Mouse (Mus musculus) cerebellum, postnatal 36 days (tissue): ENCODE results near the gene Ttbk1.

ENCODE experiments used
- DNase-seq, 2 experiments: peaks; one replicate each; pipeline ENCODE4 v3.0.0; 2021 to 2022; ENCODE audit warnings: mixed read lengths in 2 of 2

The Ttbk1 gene

GRCm38 (mm10) chr17:46467830-46468229 lies 19.6 kb downstream of the Ttbk1 start:
- peak; percentile 53 to 63 for DNase-seq

GRCm38 (mm10) chr17:46462226-46462625 lies 25.2 kb downstream of the Ttbk1 start:
- DNase-seq, result no peak

GRCm38 (mm10) chr17:46461347-46461746 lies 26.1 kb downstream of the Ttbk1 start:
- no peak for DNase-seq

GRCm38 (mm10) chr17:46460673-46461072 lies 26.8 kb downstream of the Ttbk1 start:
- DNase-seq, result no peak

- no peak for DNase-seq
Measured at GRCm38 (mm10) chr17:46458439-46458838, 29.0 kb downstream of the Ttbk1 start.

DNA sequence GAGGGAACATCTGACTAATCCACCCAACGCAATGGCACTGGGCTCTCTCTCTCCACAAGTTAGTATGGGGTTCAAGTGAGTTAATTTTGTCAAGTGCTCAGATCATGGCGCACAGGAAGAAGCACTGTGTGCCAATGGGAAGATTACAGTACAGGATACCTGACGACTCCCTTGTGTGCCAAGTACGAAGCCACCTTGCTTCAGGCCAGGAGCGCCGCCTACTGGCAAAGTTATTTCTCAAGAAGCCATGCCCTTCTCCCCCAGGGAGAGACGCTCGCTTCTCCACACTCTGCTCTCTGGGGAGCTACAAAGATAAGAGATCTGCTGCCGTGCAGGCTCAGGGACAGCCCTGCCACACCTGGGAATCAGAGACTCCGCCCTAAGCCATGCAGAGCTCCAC lies 29.7 kb downstream of the Ttbk1 start:
- DNase-seq, result peak; percentile 50 to 51

DNA sequence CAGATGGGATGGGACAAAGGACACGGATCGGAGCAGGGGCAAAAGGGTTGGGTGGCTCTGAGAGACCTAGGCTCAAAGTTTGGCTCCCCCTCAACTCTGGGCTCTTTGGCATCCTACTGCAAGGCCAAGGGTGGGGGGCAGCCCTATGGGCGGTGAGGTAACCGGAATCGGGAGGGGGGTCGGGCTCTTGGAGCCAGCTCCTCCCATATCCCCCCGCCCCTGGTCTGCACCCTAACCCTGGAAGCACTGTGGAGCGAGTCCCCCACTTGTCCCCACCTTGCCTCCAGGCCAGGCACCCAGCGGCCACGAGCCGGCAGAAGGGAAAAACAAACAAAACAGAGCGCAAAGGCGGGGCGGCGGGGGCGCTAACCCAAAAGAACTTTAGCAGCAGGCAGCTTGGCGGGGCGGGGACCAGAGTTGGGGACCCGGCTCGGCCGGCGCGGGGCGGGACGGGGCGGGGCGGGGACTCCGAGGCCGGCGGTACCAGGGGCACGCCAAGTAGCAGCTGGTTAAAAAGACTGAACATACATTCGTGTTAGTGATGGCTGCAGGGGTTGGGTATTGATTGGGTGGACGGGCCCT lies 32.3 kb downstream of the Ttbk1 start:
- DNase-seq, result peak in 1 of 2 experiments; percentile 33

- no peak for DNase-seq
Measured at GRCm38 (mm10) chr17:46454539-46454938, 32.9 kb downstream of the Ttbk1 start.

GRCm38 (mm10) chr17:46453970-46454411 lies 33.5 kb downstream of the Ttbk1 start:
- no peak for DNase-seq

DNA sequence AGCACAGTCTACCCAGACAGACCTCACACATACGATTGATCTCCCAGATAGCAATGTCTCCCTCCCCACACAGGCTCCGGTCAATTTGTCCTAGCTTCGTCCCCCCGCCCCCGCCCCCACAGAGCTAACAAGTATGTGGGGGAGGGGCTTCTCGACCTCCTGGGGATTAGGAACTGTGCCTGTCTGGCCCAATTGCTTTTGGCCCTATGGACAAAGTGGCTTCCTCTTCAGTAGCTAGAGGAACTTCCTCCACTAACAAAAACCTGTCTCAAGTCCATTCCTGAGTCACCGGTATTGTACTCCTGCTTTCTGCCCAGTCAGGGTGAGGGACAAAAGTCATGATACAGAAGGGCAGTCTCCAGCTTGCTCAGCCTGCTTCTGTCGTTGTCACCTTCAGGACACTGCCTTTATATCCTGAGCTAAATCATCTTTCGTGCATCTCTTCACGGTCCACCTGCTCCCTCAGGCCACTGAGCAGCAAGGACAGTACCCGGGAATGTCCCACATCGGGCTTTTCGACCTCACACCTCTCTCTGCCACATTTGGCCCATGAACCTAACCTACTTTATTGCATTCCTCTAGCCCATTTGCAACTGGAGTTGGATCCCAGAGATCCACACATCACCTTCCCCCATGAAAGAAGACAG lies 34.0 kb downstream of the Ttbk1 start:
- no peak for DNase-seq

DNA sequence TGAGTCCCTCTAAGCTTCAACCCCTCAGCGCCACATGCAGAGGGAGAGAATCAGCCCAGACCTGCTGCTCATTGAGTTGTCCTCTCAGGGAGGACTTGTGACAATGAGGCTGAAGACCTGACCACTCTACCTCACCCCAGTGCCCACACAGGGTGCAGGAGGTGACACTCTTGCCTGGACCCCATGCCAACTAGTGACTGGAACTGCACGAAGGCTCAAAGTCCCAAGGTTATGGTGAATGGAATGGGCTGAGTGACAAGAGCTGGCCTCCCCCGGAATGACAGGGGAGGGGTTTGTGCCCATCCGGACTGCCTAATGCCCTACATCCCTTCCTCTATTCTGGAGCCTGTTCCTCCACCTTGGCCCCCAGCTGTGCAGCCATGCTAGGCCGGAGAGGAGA lies 34.8 kb downstream of the Ttbk1 start:
- no peak for DNase-seq

GRCm38 (mm10) chr17:46446264-46446663 lies 41.2 kb downstream of the Ttbk1 start:
- DNase-seq, result no peak

- no peak for DNase-seq
Measured at GRCm38 (mm10) chr17:46444839-46445579, 42.5 kb downstream of the Ttbk1 start.

- DNase-seq, result no peak
Measured at GRCm38 (mm10) chr17:46439176-46439575, 48.3 kb downstream of the Ttbk1 start.

- no peak for DNase-seq
Measured at GRCm38 (mm10) chr17:46438298-46438873, 49.1 kb downstream of the Ttbk1 start, which contains the start of gene Slc22a7. Gene Slc22a7, minus strand, starts transcription at chr17:46438457.

- DNase-seq, result peak; percentile 59 to 61
Measured at GRCm38 (mm10) chr17:46436672-46437366, 50.7 kb downstream of the Ttbk1 start.

GRCm38 (mm10) chr17:46433627-46434026 lies 53.8 kb downstream of the Ttbk1 start:
- DNase-seq, result no peak

GRCm38 (mm10) chr17:46428761-46429414 lies 58.6 kb downstream of the Ttbk1 start, which contains the start of gene Crip3:
Gene Crip3, plus strand, starts transcription at chr17:46428926.
- DNase-seq, result no peak

DNA sequence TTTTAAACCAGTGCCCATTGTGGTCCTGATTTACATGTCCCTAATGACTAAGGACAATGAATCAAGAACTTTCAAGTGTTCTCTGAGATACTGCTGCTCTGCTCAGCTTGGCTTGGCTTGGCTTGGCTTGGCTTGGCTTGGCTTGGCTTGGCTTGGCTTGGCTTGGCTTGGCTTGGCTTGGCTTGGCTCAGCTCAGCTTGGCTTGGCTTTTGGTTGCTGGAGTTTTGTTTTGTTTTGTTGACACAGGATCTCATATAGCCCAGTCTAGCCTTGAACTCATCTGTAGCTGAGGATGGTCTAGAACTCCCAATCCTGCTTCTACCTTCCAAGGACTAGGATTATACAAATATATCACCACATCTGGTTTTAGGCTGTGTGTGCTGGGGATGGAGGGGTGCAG lies 61.0 kb downstream of the Ttbk1 start:
- peak in 1 of 2 experiments; percentile 24 for DNase-seq

DNA sequence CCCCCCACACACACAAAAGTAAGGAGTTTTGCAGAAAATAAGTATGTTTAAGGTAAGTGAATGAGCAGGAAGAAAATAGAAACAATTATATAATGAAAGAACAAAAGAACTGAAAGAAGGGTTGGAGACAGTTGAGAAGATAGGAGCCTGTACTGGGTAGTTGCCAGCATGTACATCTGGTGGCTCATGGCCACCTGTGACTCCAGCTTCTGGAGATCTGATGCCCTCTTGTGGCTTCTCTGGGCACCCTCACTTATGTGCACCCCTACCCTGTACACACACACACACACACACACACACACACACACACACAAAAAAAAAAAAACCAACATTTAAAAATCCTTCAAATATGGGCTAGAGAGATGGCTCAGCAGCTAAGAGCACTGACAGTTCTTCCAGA lies 67.8 kb downstream of the Ttbk1 start:
- no peak for DNase-seq

- no peak for DNase-seq
Measured at GRCm38 (mm10) chr17:46418628-46419027, 68.8 kb downstream of the Ttbk1 start.

GRCm38 (mm10) chr17:46408478-46408877 lies 79.0 kb downstream of the Ttbk1 start:
- DNase-seq, result no peak
